Mouse (Mus musculus) liver, postnatal 0 days (tissue): ENCODE measurements around the gene Socs3.

Experiments used
- CTCF ChIP-seq: sonication (generic); IDR thresholded peaks from 2 replicates; pipeline ENCODE4 v1.5.1; 2016; ENCODE audit warnings: antibody characterized with exemption, low read depth
- EP300 ChIP-seq: IDR thresholded peaks from 2 replicates; pipeline ENCODE4 v1.6.1; 2016; ENCODE audit warnings: antibody characterized with exemption, low read depth, mild to moderate bottlenecking

DNA sequence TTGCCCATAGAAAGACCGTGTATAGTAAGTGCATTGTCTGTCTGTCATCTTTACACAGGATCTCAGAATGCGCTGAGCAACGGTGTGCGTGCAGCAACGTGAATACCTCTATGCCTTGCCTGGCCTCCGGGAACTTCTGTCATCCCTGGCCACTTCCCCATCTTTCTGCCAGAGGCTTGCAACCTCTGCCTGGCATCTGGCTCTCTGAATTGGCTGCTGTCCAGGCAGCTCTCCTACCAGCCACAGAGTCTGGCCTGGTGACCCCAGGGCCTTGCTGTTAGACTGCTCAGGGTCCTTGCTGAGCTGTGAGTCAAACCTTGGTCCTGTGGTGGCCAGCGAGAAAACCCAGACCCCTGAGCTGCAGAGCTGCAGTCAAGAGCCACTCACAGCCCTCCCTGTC, 11.7 kb downstream of the Socs3 start:
- TF ChIP-seq CTCF: no peak
- TF ChIP-seq EP300: no peak
